Mouse (Mus musculus): ENCODE measurements around the gene Idh3g. TPM values are rescaled to one million over a fixed set of nuclear protein-coding genes. Genes with fewer than 3 reads are reported as not detected.

Gene Idh3g
- polyA plus RNA-seq, 1 experiment from 2014 or later: 279 TPM

GRCm38 (mm10) chrX:73793039-73793438 is 6.3 kb upstream of the Idh3g start:
- Histone ChIP-seq H3K27me3 (replicated peaks) (no peaks in the 10 kb centered on the region; the same call in 1 of the 2 replicates), H3K4me1 (replicated peaks) (peaks cover 8% of the 10 kb centered on the region), H3K9ac (no peak overlapping the region), H3K27ac (ENCODE audit: poor library complexity, severe bottlenecking) (no peak overlapping the region), H3K9me3 (replicated peaks) (no peaks in the 10 kb centered on the region), H3K4me3 (no peak overlapping the region), H3K4me2 (no peak overlapping the region), H3K36me3 (peaks cover 23% of the 10 kb centered on the region)
- ATAC-seq (ENCODE audit: insufficient number of reproducible peaks, low FRiP score): no peak

GRCm38 (mm10) chrX:73788501-73788900 is 1.8 kb upstream of the Idh3g start:
- peaks cover 23% of the 10 kb centered on the region for H3K36me3 ChIP-seq
- peak overlapping the region; percentile 73; the same call in 1 of the 2 replicates for H3K4me3 ChIP-seq
- 0 out of 2 replicates have a peak overlapping the region, but pooled peaks have one; percentile 2 for H3K9ac ChIP-seq
- no peaks in the 10 kb centered on the region; the same call in 1 of the 2 replicates for H3K27me3 ChIP-seq (replicated peaks)
- peaks cover 22% of the 10 kb centered on the region for H3K4me1 ChIP-seq (replicated peaks)
- no peak for ATAC-seq (ENCODE audit: insufficient number of reproducible peaks, low FRiP score)
- H3K4me2 ChIP-seq: peak overlapping the region; percentile 69
- no peak overlapping the region for H3K27ac ChIP-seq (ENCODE audit: poor library complexity, severe bottlenecking)
- 65% methylated on average over 1 of the region's 1 CpGs for WGBS
- H3K9me3 ChIP-seq (replicated peaks): no peaks in the 10 kb centered on the region

GRCm38 (mm10) chrX:73787225-73787558 is 495 bp upstream of the Idh3g start:
- no peak for ATAC-seq (ENCODE audit: insufficient number of reproducible peaks, low FRiP score)
- H3K36me3 ChIP-seq: peaks cover 27% of the 10 kb centered on the region
- WGBS: 17% methylated on average over 22 of the region's 22 CpGs

GRCm38 (mm10) chrX:73785666-73786065 is 1.0 kb downstream of the Idh3g start:
- Histone ChIP-seq H3K27ac (ENCODE audit: poor library complexity, severe bottlenecking) (peak overlapping the region; percentile 86), H3K9me3 (replicated peaks) (no peaks in the 10 kb centered on the region), H3K4me2 (peak overlapping the region; percentile 74), H3K4me3 (peak overlapping the region; percentile 73), H3K27me3 (replicated peaks) (no peaks in the 10 kb centered on the region; the same call in 1 of the 2 replicates), H3K4me1 (replicated peaks) (peaks cover 22% of the 10 kb centered on the region), H3K36me3 (peaks cover 34% of the 10 kb centered on the region), H3K9ac (peak overlapping the region; percentile 76)
- no peak for ATAC-seq (ENCODE audit: insufficient number of reproducible peaks, low FRiP score)

More at GRCm38 (mm10) chrX:73787225-73787558, 495 bp upstream of the Idh3g start:
- H3K4me3 ChIP-seq: peak overlapping the region; percentile 73
- H3K27me3 ChIP-seq (replicated peaks): no peaks in the 10 kb centered on the region; the same call in 1 of the 2 replicates
- peaks cover 22% of the 10 kb centered on the region for H3K4me1 ChIP-seq (replicated peaks)
- peak overlapping the region; percentile 83 for H3K9ac ChIP-seq
- no peaks in the 10 kb centered on the region for H3K9me3 ChIP-seq (replicated peaks)
- H3K27ac ChIP-seq (ENCODE audit: poor library complexity, severe bottlenecking): peak overlapping the region; percentile 86
- H3K4me2 ChIP-seq: peak overlapping the region; percentile 69

GRCm38 (mm10) chrX:73782227-73782626 is 4.5 kb downstream of the Idh3g start:
- H3K4me1 ChIP-seq (replicated peaks): peaks cover 10% of the 10 kb centered on the region; the same call in 1 of the 2 replicates
- H3K9ac ChIP-seq: no peak overlapping the region
- no peaks in the 10 kb centered on the region for H3K27me3 ChIP-seq (replicated peaks)
- H3K9me3 ChIP-seq (replicated peaks): no peaks in the 10 kb centered on the region
- ATAC-seq (ENCODE audit: insufficient number of reproducible peaks, low FRiP score): no peak
- WGBS: 83% methylated on average over 3 of the region's 3 CpGs
- peaks cover 52% of the 10 kb centered on the region for H3K36me3 ChIP-seq
- no peak overlapping the region for H3K4me2 ChIP-seq
- no peak overlapping the region for H3K27ac ChIP-seq (ENCODE audit: poor library complexity, severe bottlenecking)
- no peak overlapping the region for H3K4me3 ChIP-seq

- peaks cover 27% of the 10 kb centered on the region for H3K4me1 ChIP-seq (replicated peaks)
- H3K4me2 ChIP-seq: peak overlapping the region; percentile 68
- H3K9ac ChIP-seq: peak overlapping the region; percentile 72
- ATAC-seq (ENCODE audit: insufficient number of reproducible peaks, low FRiP score): peak; percentile 40; the same call in 1 of the 2 replicates
- H3K4me3 ChIP-seq: peak overlapping the region; percentile 45
- 50% methylated on average over 10 of the region's 10 CpGs for WGBS
- peak overlapping the region; percentile 94 for H3K27ac ChIP-seq (ENCODE audit: poor library complexity, severe bottlenecking)
- H3K27me3 ChIP-seq (replicated peaks): 0 out of 2 replicates have a peak, but pooled peaks cover 5% of the 10 kb centered on the region
- no peaks in the 10 kb centered on the region for H3K9me3 ChIP-seq (replicated peaks)
- peaks cover 43% of the 10 kb centered on the region for H3K36me3 ChIP-seq
These were observed 11.8 kb downstream of the Idh3g start for GRCm38 (mm10) chrX:73774802-73775483.

- Histone ChIP-seq H3K4me2 (peak within 1 kb of the TSS; percentile 68), H3K9me3 (replicated peaks) (no peaks in the 10 kb centered on the region), H3K27ac (ENCODE audit: poor library complexity, severe bottlenecking) (peak within 1 kb of the TSS; percentile 94), H3K9ac (peak within 1 kb of the TSS; percentile 72), H3K36me3 (peaks cover 36% of the 10 kb centered on the region), H3K27me3 (replicated peaks) (0 out of 2 replicates have a peak, but pooled peaks cover 5% of the 10 kb centered on the region), H3K4me3 (peak within 1 kb of the TSS; percentile 45), H3K4me1 (replicated peaks) (peaks cover 27% of the 10 kb centered on the region)
- WGBS: 41% methylated on average over 9 of the region's 9 CpGs
- peak; percentile 63 for ATAC-seq (ENCODE audit: insufficient number of reproducible peaks, low FRiP score)
These were observed 12.4 kb downstream of the Idh3g start, which contains the start of gene Srpk3 for GRCm38 (mm10) chrX:73774168-73774760. Gene Srpk3, plus strand, starts transcription at chrX:73774405.

GRCm38 (mm10) chrX:73767267-73767666 is 19.4 kb downstream of the Idh3g start:
- H3K27ac ChIP-seq (ENCODE audit: poor library complexity, severe bottlenecking): no peak overlapping the region
- no peak overlapping the region for H3K4me3 ChIP-seq
- H3K9ac ChIP-seq: no peak overlapping the region
- H3K4me1 ChIP-seq (replicated peaks): peaks cover 9% of the 10 kb centered on the region
- H3K36me3 ChIP-seq: no peaks in the 10 kb centered on the region
- ATAC-seq (ENCODE audit: insufficient number of reproducible peaks, low FRiP score): no peak
- WGBS: 46% methylated on average over 9 of the region's 9 CpGs
- H3K27me3 ChIP-seq (replicated peaks): 0 out of 2 replicates have a peak, but pooled peaks cover 5% of the 10 kb centered on the region
- H3K9me3 ChIP-seq (replicated peaks): no peaks in the 10 kb centered on the region
- no peak overlapping the region for H3K4me2 ChIP-seq

- 50% methylated on average over 1 of the region's 1 CpGs for WGBS
- 0 out of 2 replicates have a peak, but pooled peaks have one; percentile 23 for ATAC-seq (ENCODE audit: insufficient number of reproducible peaks, low FRiP score)
These were observed 21.4 kb downstream of the Idh3g start for GRCm38 (mm10) chrX:73765311-73765710.

GRCm38 (mm10) chrX:73758611-73759290 is 27.9 kb downstream of the Idh3g start:
- ATAC-seq (ENCODE audit: insufficient number of reproducible peaks, low FRiP score): no peak
- H3K4me3 ChIP-seq: no peak overlapping the region
- 0 out of 2 replicates have a peak overlapping the region, but pooled peaks have one; percentile 11 for H3K27ac ChIP-seq (ENCODE audit: poor library complexity, severe bottlenecking)
- no peaks in the 10 kb centered on the region for H3K36me3 ChIP-seq
- H3K4me1 ChIP-seq (replicated peaks): peaks cover 8% of the 10 kb centered on the region; the same call in 1 of the 2 replicates
- no peaks in the 10 kb centered on the region for H3K9me3 ChIP-seq (replicated peaks)
- peaks cover 22% of the 10 kb centered on the region; the same call in 1 of the 2 replicates for H3K27me3 ChIP-seq (replicated peaks)
- H3K4me2 ChIP-seq: no peak overlapping the region
- WGBS: 82% methylated on average over 13 of the region's 13 CpGs
- H3K9ac ChIP-seq: no peak overlapping the region

More at GRCm38 (mm10) chrX:73765311-73765710, 21.4 kb downstream of the Idh3g start:
- Histone ChIP-seq H3K36me3 (no peaks in the 10 kb centered on the region), H3K9ac (no peak overlapping the region), H3K9me3 (replicated peaks) (no peaks in the 10 kb centered on the region), H3K4me3 (no peak overlapping the region), H3K27me3 (replicated peaks) (no peaks in the 10 kb centered on the region), H3K4me2 (no peak overlapping the region), H3K27ac (ENCODE audit: poor library complexity, severe bottlenecking) (0 out of 2 replicates have a peak overlapping the region, but pooled peaks have one; percentile 2), H3K4me1 (replicated peaks) (peaks cover 9% of the 10 kb centered on the region)
